Mouse (Mus musculus) induced T-regulatory cell, adult 2 months (primary cell): ENCODE data around the gene Anp32a.

Experiments used
- DNase-seq: peaks from one replicate; pipeline ENCODE4 v3.0.0-alpha.2; 2012; ENCODE audit warnings: low read depth

Gene Anp32a

DNA sequence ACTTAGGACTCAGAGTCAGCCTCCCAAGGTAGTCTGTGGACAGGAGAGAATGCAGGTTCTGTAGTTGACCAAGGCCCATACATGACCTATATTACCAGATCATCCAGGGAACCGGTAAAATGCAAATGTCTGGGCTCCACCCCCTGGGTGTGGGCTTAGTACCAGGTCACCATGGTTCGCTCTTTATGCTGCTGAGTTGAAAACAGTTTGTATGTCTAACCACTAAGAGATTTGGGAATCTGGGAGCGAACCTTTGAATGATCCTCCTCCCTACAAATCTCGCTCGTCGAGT is 5.2 kb downstream of the Anp32a start:
- peak; percentile 68 for DNase-seq

DNA sequence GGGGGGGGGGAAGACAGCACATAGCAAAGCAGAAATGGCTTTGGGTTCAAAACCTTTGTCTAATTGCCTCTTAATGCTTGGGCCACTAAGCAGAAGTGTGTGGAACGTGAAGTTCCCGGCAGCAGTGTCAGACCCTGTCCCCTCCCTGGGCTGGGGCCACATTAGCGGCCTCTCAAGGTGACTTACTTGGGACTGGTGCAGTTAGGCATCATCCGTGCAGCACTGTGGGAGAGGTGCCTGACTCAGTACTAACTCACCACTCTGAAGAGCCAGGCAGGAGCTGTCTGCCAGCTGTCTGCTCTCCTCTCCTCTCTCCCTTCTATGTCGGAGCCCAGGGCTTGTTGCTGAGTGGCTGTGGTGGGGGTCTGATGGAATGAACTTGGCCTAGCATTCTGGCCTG is 6.1 kb downstream of the Anp32a start:
- DNase-seq = no peak

DNA sequence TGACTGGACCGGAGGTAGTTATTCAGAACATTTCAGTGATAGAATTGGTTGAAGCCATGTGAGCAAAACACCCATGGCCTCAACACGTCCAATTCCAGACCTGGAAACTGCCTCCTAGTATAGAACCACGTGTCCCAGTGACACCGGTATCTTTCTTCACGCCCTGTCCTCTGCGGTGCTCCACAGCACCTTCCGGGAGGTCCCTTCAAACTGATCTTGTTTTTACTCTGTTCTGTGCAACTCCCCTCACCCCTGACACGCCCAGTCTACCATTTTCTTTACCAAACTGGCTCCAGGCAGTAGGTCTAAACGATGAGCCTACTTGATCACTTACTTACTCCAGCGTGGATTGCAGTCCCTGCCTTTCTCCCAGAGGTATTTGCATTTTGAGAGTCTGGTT is 7.0 kb downstream of the Anp32a start:
- peak; percentile 77 for DNase-seq

DNA sequence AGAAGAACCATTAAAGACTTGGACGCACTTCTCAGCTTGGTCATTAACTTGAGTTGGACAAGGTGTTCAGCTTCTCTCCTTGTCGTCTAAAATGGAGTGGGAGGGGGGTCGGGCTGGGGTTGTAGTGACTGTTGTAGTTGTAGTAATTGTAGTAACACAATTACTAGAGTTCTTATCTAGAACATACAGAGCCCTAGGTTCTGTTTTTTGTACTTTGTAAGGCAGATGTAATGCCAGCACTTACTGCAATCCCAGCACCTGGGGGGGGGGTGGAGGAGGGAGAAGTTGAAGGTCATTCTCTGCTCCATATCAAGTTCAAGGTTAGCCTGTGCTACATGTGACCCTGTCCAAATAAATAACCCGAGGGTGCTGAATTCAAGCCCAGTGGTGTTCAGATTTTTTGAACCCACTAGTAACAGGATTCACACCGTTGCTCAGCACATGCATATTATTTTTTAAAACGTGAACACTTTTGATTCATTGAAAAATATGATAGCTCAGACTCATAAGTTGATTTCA is 7.4 kb downstream of the Anp32a start:
- no peak for DNase-seq

DNA sequence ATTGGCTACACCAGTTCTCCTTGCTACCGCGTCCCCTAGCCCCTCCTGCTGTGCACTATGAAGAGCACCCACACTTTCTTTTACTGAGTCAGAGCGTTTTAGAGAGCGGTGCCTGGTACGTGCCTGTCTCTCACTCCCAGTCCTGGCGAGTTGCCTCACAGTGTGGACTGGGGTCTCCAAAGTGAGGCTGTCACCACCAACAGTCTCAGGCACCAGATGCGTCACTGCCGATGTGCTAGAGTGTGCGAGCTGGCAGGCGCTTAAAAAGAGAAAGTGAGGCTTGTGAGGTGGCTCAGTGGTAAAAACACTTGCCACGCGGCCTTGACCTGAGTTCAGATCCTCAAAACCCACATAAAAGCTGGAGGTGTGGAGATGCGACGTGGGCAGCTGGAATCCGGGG is 8.2 kb downstream of the Anp32a start:
- DNase-seq = peak; percentile 83

DNA sequence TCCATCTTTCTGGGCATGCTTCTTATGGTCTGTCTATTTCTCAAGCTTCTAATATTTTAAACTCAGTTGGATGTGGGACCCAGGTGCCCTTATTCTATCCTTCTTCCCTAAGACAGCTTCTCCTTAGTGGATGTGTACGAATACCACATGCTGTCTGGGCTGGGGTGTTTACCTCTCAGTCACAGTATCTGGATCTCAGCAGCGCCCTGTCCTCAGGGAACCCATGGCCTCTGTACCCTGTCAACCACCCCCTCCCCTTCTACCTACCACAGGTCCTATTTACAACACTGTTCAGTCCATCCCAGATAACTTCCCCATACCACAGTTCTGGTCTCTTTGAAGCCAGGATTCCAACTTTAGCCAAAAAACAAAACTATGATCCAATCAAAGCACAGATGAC is 9.6 kb downstream of the Anp32a start:
- no peak for DNase-seq

DNA sequence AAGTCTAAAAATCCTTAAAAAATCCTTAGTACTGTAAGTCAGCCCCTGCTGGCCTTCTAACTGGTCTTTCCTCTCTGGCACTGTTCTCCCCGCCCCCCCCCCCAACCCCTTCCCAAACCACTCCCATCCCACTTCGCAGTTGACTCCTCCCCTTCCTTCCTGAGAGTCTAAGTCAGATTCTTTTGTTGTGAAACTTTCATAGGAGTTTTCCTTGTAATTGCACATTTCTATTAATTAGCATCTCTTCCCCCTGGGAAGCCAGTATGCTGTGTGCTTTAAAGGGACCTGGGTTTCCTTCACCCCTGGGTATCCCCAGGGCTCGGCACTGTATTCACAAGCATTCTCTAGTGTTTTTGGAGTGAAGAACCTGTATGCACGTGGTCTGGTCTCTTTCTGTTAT is 10.1 kb downstream of the Anp32a start:
- DNase-seq = peak; percentile 52

DNA sequence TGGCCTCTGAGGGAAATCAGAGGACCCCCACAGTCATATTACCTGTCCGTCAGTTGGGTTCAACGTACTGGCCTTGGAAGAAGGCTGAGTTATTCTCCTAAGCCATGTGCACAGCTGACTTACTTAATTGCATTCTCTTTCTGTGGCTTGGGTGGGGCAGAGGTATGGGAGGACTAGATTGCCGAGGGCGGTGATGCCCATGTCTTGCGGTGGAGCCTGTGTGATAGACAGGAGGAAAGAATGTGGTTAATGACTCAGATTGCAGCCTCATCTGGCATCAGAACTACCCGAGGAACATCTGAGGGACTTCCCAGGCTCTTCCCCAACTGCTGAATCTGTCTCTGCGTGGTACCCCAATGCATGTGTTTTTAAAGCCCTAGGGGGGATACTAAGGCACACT is 12.7 kb downstream of the Anp32a start:
- peak; percentile 91 for DNase-seq

DNA sequence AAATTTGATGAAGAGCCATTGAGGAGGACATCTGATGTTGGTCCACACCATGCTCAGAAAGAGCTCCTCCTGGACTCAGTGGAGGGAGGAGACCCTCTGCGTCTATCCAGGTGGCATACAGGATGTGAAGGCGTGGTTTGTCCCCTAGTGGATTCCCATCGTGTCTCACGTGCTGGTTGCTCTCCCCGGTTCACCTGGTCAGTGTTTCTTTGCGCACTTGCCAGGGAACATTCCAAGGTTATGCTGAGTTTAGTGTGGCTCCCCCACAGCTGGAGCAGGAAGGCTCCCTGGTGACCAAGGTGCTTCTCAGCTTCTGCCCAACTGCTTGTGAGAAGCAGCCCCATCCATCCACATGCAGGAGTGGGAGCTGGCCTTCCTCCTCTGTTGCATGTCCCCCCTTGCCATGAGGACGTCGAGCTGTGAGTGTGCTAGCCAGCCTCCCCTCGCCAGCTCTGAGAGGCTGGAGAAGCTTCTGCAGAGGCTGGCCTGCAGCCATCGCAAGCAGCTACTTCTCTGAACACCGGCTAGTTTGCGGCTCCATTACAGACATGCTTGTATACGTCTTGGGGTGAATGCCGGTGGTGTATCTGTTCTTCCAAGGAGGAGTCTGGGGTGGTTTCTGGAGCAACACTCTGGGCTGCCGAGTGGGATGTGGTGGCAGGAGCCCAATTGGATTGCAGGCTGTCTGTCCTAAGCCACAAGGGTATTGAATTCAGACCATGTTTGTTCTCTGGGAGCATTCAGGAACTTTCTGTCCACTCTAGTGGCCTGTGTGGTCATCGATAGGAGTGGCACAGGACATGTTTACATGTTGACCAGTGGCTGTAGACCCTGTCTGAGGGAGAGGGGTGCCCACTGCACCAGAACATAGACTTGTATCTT is 14.0 kb downstream of the Anp32a start:
- DNase-seq = no peak

DNA sequence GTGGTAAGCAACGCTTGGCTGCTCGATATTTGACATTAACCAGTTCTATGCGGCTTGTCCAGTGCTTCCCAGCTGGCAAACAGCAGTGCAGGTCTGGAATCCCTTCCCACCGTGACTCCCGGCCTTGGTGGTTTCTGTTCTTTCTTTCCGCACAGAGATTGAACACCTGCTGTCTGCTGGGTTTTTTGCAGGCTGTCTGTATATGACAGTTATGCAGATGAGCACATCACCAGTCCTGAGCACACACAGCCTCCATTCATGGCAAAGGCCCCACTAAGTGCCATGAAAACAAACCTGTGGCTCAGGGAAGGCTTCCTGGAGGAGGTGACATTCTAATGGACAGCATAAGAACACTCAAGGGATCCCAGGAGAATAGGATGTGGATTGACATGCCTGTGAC is 14.7 kb downstream of the Anp32a start:
- DNase-seq = no peak

DNA sequence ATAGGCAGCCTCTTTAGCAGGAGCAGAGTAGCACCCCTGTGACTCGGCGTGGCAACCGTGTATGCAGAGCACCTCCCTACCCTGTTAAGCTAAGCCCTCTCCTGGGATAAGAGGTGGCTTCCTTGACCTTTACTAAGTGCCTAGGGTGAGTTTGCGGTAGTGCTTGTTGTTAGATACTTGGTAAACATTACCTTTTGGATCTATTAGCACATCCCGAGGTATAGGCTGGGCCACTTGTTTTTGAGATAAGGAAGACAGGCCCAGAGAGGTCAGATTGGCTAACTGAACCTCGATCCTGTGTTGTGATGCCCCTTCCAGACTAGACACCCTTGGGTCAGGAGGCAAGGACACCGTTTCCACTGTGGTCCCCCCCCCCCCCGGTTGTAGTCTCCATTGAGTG is 16.5 kb downstream of the Anp32a start:
- no peak for DNase-seq

DNA sequence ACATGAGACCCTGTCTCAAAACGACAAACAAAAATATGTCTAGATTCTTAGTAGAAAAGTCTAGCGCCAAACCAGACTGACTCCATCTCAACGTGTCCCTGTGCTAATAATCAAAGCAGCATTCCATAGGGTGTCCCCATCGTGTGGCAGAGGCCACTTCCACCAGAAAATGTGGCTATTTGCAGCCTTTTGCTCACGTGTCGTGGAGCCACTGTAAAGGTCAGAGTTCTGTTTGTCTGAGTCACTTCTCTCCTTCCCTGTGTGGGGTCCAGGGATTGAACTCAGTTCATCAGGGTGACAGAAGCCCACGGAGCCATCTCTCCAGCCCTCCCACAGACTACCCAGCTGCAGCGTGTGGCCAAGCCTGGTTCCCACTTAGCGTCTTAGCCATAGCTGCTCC is 17.8 kb downstream of the Anp32a start:
- no peak for DNase-seq

DNA sequence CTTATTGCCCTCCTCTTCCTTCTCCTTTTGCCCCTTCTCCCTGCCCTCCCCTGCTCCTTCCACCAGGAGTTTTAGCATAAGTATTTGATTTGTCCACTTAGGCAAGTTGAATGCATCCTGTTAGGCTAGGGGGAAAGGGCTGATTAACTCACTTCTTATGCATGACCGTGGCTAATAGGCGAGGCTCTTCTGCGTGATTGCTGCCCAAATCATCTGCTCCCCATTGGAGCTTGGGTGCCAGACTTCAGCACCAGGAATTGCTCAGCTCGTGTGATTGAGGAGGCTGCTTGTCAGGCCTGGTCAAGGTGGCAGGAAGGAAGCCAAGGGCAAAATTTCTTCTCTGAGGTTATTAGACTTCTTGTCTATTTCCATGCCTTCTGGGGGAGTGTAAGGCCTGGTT is 19.8 kb downstream of the Anp32a start:
- DNase-seq = no peak

DNA sequence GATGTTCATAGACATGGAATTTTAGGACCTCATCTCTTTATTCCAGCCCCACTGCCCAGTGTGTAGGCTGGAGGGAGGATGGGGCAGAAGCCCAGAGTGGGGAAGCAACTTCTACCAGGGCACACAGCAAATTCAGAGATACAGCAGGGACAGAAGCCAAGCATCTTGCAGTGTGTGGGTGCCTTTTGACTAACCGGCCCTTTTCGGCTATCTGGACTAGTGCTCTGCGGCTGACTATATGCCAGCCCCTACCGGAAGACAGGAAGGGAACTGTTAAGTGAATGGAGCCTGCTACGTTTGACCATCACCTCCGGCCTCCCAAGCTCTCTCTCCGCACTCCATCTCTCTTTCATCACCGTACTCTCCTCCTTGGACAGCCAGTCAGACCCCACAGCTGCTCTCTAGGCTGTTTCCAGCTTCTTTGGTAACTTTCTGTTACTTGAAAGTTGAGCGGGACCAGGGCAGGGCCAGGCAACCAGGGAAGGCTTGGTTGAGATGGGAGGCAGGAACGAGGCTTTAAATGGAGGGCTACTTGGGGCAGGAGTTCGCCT is 21.8 kb downstream of the Anp32a start:
- peak; percentile 36 for DNase-seq

DNA sequence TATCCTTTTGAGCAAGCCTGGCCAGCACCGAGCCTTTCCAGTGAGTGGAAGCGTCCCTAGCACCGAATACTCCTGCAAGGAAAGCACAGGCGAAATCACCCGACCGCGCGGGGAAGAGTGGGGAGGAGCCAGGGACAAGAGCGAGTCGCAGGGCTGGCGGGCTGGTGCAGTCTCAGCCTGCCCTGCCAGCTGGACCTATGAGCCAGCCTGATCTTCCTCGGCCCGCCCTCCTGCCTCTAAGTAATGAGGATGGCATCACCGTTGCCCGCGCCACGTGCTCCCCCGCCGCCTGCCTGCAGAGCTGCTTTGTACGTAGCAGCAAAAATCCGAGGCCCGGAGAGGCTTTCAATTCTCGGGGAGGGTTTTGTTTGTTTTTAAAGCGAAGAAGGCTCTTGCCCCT is 22.5 kb downstream of the Anp32a start:
- peak; percentile 85 for DNase-seq

DNA sequence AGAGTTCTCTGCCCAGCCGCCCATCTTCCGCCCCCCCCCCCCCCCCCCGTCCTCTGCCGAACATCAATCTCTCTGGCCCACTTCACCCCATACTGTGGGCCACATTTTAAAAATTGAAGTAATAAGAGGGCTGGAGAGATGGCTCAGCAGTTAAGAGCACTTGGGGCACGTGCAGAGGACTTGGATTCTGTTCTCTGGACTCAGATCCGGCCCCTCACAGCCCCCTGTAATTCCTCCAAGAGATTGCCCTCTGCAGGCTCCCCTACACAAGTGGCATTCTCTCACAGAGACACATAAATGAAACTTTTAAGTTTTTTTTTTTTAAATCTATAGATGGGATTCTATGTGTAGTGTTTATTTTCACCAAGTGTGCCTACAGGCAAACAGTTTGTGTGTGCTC is 23.1 kb downstream of the Anp32a start:
- no peak for DNase-seq

DNA sequence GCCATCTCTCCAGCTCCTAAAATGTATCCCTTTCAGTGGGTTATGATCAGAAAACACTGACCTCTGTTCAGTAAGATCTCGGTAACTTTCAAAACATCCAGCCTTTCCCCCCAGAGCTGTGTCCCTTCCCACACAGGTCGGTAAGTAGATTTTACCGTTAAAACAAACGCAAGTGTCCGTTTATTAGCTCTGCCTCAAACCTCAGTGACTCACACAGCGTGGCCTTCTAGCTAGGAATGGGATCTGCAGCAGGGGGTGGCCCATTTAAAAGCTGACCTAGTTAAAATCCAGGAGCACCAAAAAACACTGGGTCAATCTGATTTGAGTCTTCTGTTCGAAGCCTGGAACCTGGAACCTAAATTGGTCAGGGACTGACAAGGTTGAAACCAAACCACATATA is 23.7 kb downstream of the Anp32a start:
- no peak for DNase-seq

DNA sequence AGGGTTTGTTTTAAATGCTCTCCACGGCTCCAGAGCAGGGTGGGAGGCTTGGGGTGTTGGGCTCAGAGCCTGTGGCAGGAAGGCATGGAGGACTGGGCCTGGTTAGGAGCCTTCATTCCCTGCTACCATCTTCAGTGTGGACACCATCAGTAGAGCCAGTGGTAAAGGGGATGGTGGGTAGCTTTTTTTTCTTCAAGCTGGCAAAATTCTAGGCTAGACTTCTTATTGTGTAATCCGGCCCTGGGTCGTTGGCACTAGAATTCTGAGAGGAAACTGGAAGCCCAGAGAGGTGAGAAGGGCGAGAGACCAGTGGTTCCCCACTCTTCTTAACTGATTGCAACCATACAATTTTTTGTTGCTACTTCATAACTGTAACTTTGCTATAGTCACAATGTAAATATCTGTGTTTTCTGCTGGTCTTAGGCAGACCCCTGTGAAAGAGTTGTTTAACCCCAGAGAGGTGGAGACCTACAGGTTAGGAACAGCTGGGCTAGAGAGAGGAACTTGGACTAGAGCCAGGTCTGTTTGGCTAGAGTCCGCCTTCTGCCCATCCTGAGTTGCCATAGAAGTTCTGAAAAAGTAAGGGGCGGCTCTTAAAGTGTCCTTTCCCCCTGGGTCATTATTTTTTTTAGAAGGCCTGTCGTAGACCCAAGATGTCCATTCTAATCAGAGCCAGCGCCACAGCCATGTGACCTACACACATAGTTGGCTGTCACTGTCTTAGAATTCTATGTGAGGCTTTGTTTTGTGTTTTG is 24.4 kb downstream of the Anp32a start:
- no peak for DNase-seq

DNA sequence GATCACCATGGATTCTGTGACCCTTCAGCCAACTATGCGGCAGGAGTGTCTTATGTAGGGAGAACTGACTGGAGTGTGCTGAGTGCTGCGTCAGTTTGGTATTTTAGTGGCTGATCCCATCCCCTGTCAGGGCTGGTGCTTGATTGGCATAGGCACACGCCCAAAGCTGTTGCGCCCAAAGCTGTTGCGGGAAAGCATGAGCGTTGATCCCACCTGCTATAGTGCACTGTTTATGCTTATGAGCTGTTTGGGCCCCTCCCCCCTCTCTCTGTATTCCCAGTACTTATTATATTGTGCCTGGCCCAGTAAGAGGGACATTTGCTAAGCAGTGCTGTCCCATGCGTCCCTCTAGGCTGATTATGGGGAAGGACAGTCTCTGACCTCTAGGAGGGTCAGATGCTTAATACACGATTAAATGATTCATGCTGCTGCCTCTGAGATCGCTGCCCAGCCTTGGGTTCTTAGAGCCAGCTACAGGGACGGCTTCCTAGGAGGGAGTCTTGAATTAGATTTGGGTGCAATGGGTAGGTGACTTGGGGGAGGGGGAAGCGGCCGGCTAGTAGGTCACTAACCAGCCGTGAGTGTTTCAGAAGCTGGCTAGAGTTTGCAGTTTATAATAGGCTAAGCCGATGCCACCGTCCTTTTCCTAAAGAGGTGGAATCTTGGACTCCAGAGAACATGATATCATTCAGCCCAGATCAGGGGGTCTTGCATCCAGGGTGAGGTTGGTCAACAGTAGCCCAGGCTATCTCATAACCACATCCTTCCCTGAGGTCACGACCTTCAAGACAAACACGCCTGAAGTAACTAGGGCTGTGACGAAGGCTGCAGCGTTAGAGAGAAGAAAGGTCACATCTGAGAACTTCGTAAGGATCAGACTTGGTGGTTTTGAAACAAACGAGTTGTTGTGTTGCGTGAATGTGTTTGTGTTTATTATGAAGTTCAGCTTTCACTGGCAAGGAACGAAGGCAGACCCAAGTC is 25.7 kb downstream of the Anp32a start:
- peak; percentile 76 for DNase-seq

DNA sequence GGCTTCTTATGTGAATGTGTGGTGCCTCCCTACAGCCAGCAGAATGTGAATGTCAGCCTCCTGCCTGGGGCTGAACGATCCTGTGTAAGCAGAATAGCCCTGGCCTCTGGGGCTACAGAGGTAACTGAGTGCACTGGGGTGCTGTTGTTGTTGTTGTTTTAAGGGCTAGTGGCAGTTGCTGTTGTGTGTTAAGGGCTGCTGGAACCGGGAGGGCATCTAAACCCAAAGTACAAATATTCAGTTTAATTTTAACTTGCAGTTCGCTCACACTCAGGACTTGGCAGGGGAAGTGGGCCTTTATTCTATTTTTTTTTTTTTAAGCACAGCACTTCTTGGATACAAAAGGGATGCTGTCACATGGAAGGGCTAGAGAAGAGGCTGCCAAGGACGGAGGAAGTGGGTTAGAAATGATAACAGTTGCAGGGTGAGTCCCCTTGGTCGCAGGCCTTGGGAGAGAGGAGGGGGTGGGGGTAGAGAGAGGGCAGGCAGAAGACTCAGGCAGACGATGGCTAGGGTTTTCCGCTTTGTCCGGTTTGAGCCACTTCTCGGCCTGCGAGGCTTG is 26.5 kb downstream of the Anp32a start:
- peak; percentile 49 for DNase-seq

DNA sequence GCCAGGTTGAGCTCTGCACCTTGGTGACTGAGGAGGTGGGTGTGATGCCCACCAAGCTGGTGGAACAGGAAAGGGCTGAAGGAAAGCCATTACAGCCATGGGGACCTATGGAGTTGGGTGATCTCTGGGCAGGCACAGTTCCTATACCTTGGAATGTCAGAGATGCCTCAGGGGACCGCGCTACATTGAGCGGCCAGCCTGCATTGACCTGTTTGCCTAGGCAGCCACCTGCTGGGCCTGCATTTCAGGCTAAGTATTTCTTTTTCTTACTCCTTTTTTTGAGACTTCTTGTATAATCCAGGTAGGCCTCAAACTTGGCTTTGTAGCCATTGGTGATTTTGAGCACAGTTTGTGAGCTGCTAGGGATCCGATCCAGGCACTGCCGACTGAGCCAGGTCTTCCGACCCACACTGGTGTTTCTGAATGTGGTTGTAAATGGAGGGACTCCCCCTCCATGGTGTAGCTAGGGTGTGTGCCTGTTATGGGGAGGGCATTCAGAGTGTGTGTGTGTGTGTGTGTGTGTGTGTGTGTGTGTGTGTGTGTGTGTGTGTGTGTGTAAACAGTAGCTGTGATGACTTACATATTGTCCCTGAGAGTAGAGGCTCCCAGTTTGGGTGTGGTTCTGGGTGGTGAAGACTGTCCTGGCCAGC is 27.3 kb downstream of the Anp32a start:
- DNase-seq = peak; percentile 77
